Mouse (Mus musculus) lung, postnatal 0 days (tissue): ENCODE measurements at regions not wholly inside any gene's neighbourhood (a gene's known extent, or its start where the extent isn't known, plus 50 kb on each side); places are given as distances from the start of the nearest gene placed in this dataset.

ENCODE experiments used
- ATAC-seq: fragments of 200-750 bp; cut with Nextera tagmentation; 2 replicates; pipeline ENCODE4 v1.8.0; 2017; ENCODE audit warnings: moderate library complexity
- DNase-seq: peaks from one replicate; pipeline ENCODE4 v3.0.0-alpha.2; 2016; ENCODE audit warnings: low spot score
- H3K27ac ChIP-seq: fragments of 300-500 bp; sonication (generic); 2 replicates; pipeline ENCODE4 v1.5.1; 2014; ENCODE audit warnings: antibody characterized with exemption, mild to moderate bottlenecking, low read length, mixed read lengths
- H3K27me3 ChIP-seq: fragments of 300-500 bp; sonication (generic); replicated peaks from 2 replicates; pipeline ENCODE4 v1.6.1; 2014; ENCODE audit warnings: low read length, mixed read lengths; ENCODE audit not compliant: insufficient read depth
- H3K36me3 ChIP-seq: fragments of 300-500 bp; sonication (generic); 2 replicates; pipeline ENCODE4 v1.6.1; 2014; ENCODE audit warnings: low read length, mixed read lengths; ENCODE audit not compliant: insufficient read depth
- H3K4me1 ChIP-seq: fragments of 300-500 bp; sonication (generic); 2 replicates; pipeline ENCODE4 v1.6.1; 2014; ENCODE audit warnings: antibody characterized with exemption, low read depth, low read length, mixed read lengths; ENCODE audit not compliant: insufficient read depth
- H3K4me2 ChIP-seq: fragments of 300-500 bp; sonication (generic); replicated peaks from 2 replicates; pipeline ENCODE4 v1.6.1; 2014; ENCODE audit warnings: low read depth, mild to moderate bottlenecking, low read length, moderate library complexity, mixed read lengths
- H3K4me3 ChIP-seq: fragments of 300-500 bp; sonication (generic); 2 replicates; pipeline ENCODE4 v1.5.1; 2014; ENCODE audit warnings: low read depth, low read length
- H3K9ac ChIP-seq: fragments of 300-500 bp; sonication (generic); replicated peaks from 2 replicates; pipeline ENCODE4 v1.6.1; 2014; ENCODE audit warnings: low read depth, mild to moderate bottlenecking
- H3K9me3 ChIP-seq: fragments of 300-500 bp; sonication (generic); 2 replicates; pipeline ENCODE4 v1.6.1; 2016; ENCODE audit warnings: low read length, mixed read lengths
- CTCF ChIP-seq: IDR thresholded peaks from 2 replicates; pipeline ENCODE4 v1.5.1; 2016; ENCODE audit warnings: antibody characterized with exemption, mild to moderate bottlenecking
- EP300 ChIP-seq: IDR thresholded peaks from 2 replicates; pipeline ENCODE4 v1.6.1; 2016; ENCODE audit warnings: antibody characterized with exemption, mild to moderate bottlenecking, control low read depth
- WGBS: fragments of 180-500 bp; shearing (Covaris S2); extraction: QIAGEN DNeasy Blood & Tissue Kit; methylation state at CpG from one replicate; pipeline ENCODE4 v1.1.7; 2014; 5-methylcytosine and 5-hydroxymethylcytosine counted together

DNA sequence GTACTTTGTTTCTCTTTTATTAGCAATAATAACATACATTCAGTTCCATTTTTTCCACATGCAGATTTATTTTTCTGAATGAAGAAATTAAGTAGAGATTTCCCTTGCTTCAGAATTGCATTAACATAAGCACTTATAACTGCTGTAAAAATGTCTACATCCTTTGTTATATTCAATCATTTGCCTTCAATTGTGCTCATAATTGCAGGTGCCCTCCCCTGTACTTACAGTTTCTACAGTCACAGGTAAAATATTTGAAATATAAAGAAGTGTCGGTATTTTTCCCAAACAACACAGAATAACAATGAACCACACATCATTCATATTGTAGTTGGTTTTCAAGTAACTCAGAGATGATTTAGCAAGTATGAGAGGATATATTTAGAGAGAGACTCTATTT is 568.8 kb downstream of the Ptprc start:
- H3K4me2 ChIP-seq, result no peak overlapping the region
- DNase-seq, result no peak
- no peaks in the 10 kb centered on the region for H3K4me1 ChIP-seq
- H3K36me3 ChIP-seq, result no peaks in the 10 kb centered on the region
- H3K9ac ChIP-seq, result no peak overlapping the region
- no peaks in the 10 kb centered on the region for H3K27me3 ChIP-seq
- H3K27ac ChIP-seq, result no peak overlapping the region
- H3K9me3 ChIP-seq, result no peaks in the 10 kb centered on the region
- TF ChIP-seq CTCF (no peak), EP300 (no peak)
- H3K4me3 ChIP-seq, result no peak overlapping the region
- WGBS, result 81% methylated on average over 1 of the region's 1 CpGs
- ATAC-seq, result no peak

DNA sequence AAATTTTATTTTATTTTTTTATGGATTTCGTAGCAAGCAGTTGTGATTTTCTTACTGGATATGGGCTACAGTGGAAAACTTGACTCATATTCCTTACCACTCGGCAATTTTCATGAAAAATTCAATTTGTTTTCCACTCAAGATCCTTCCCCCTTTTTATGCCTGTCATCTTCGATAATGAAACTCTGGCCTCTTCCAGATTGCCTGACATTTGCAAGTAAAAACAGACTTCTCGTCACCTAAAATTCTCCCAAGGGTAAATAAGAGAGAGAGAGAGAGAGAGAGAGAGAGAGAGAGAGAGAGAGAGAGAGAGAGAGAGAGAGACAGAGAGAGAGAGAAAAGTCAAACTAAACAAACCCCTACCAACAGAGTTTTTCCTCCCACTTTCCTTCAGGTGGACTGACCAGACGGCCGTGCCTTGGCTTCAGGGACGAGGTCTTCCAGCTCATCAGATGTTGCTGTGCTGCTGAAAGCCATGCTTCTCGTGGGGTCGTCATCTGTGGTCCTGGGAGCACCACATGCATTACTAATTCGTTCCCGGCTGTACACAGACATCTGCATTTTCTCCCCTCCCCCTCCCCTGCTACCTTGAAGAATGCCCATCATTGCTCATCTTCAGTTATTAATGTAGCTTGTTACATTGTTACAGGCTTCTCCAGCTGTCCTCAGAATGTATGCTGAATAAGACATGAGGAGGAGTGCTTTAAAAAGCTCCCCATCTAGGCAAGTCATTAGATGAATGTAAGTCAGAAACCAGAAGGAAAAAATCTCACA is 569.4 kb downstream of the Ptprc start:
- no peak overlapping the region for H3K4me2 ChIP-seq
- no peak for TF ChIP-seq CTCF
- TF ChIP-seq EP300, result no peak
- ATAC-seq, result no peak
- H3K27ac ChIP-seq, result no peak overlapping the region
- no peaks in the 10 kb centered on the region for H3K36me3 ChIP-seq
- no peaks in the 10 kb centered on the region for H3K9me3 ChIP-seq
- WGBS, result 68% methylated on average over 11 of the region's 11 CpGs
- no peaks in the 10 kb centered on the region for H3K27me3 ChIP-seq
- DNase-seq, result no peak
- H3K9ac ChIP-seq, result no peak overlapping the region
- H3K4me1 ChIP-seq, result no peaks in the 10 kb centered on the region
- H3K4me3 ChIP-seq, result no peak overlapping the region

DNA sequence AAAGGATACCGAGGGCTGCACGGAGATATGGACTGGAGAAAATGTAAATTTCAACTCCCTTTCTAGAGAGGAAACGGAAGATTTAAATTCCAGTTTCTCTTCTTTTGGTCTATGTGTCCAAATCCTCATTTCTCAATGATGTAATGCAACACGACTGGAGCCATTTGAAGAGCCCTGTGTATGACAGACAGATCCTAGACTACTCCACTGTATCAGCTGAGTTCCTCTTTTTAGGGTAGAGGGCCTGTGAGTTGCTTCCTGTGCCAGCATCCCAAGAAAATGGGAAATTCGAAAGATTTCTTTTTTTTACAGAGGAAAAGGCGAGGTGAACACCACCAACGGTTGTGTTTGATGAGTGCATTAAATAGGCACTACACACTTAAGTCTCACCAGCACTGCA is 581.8 kb downstream of the Ptprc start:
- Histone ChIP-seq H3K36me3 (no peaks in the 10 kb centered on the region), H3K4me3 (no peak overlapping the region), H3K4me2 (no peak overlapping the region), H3K27me3 (no peaks in the 10 kb centered on the region), H3K4me1 (no peaks in the 10 kb centered on the region), H3K9me3 (no peaks in the 10 kb centered on the region), H3K27ac (no peak overlapping the region), H3K9ac (no peak overlapping the region)
- TF ChIP-seq EP300 (no peak), CTCF (no peak)
- DNase-seq, result no peak
- no peak for ATAC-seq
- WGBS, result 83% methylated on average over 7 of the region's 7 CpGs

DNA sequence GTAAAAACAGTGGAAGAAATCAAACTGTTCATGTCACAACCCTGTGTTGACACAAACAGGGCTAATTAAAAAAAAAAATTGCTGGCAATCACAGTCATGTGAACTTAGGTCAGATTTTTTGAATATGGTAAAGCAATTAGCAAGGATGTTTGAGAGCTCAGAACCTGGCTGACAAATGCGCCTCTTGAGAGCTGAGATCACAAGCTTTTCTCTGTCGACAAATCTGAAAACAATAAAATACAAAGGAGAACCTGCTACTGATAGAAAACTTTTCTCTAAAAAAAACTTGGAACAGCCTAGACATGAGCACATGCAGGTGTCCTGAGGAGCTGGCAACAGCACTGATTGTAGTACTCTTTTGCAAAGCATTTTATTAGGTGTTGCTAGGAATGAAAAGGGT is 583.6 kb downstream of the Ptprc start:
- TF ChIP-seq EP300, result no peak
- no peak for TF ChIP-seq CTCF
- no peak overlapping the region for H3K4me3 ChIP-seq
- no peak overlapping the region for H3K4me2 ChIP-seq
- no peaks in the 10 kb centered on the region for H3K27me3 ChIP-seq
- H3K9ac ChIP-seq, result no peak overlapping the region
- ATAC-seq (no peak), DNase-seq (no peak)
- 0 out of 2 replicates have a peak, but pooled peaks cover 3% of the 10 kb centered on the region for H3K4me1 ChIP-seq
- no peaks in the 10 kb centered on the region for H3K9me3 ChIP-seq
- H3K36me3 ChIP-seq, result no peaks in the 10 kb centered on the region
- WGBS, result 59% methylated on average over 2 of the region's 2 CpGs
- H3K27ac ChIP-seq, result no peak overlapping the region

DNA sequence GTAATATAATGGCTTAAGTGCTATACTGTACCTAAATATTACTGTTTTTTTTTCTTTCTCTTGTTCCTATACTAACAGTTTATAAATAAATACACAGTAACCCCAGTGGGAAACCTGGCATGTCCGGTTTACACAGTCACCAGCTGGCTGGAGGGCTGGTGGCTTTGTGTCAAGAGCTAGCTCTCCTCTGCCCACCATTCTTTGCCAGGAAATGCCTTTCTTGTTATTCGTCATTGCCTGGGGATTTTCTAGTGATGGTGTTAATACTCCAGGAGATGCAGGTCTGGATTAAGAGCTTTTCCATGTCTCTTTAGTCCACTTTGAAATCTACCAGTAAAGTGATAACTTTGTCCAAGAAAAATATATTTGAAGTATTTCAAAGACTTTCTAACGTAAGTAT is 584.2 kb downstream of the Ptprc start:
- DNase-seq (peak; percentile 22), ATAC-seq (0 out of 2 replicates have a peak, but pooled peaks have one; percentile 26)
- Histone ChIP-seq H3K9ac (no peak overlapping the region), H3K4me3 (no peak overlapping the region), H3K9me3 (no peaks in the 10 kb centered on the region), H3K27ac (no peak overlapping the region), H3K4me1 (0 out of 2 replicates have a peak, but pooled peaks cover 3% of the 10 kb centered on the region), H3K4me2 (no peak overlapping the region), H3K27me3 (no peaks in the 10 kb centered on the region), H3K36me3 (no peaks in the 10 kb centered on the region)
- TF ChIP-seq CTCF (no peak), EP300 (no peak)
- WGBS, result 29% methylated on average over 3 of the region's 3 CpGs

DNA sequence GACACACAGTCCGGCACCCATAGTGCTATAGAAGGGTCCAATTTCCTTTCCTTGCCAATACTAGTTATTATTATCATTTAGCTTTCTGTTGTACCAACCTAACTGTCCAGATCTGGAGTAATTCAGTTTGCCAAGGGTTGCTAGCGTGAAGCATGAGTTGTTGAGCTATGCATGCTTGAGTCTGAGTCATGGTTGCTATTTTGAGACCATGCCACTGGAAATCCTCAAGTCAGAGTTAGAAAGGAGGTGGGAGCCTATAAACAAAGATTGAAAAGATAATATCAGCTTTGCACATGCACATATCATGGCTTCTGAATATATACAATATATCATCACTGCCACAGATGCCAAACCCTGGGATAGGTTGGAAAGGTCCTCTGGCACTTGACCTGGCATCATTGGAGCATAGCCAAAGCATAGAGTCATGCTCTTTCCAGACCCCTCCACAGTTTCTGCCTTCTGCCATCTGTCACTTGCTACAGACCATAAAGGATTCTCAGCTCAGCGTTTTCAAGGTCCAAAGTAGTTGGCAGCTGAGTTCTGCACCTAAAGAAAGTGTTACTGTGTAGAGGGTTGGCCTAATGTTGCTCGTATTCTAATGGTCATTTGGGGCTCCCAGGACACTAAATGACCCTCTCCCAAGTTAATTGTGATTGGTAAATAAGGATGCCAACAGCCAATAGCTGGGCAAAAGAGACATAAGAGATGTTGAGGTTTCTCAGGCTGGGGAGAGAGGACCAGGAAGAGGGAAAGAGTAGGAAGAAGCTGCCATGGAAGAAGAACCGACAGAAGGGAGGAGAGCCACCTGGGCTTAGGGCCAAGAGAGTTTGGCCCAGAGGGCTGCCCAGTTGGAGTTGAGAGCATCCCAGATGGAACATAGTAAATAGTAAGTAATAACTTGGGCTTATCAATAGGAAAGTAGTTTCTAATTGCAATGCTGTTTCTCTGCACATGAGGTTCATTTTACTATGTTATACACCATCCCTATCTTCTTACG is 586.9 kb downstream of the Ptprc start:
- no peak overlapping the region for H3K9ac ChIP-seq
- no peak overlapping the region for H3K4me3 ChIP-seq
- H3K4me2 ChIP-seq, result no peak overlapping the region
- DNase-seq, result no peak
- WGBS, result 71% methylated on average over 6 of the region's 6 CpGs
- TF ChIP-seq CTCF, result no peak
- TF ChIP-seq EP300, result no peak
- no peaks in the 10 kb centered on the region for H3K9me3 ChIP-seq
- H3K36me3 ChIP-seq, result no peaks in the 10 kb centered on the region
- 0 out of 2 replicates have a peak, but pooled peaks have one; percentile 14 for ATAC-seq
- H3K27me3 ChIP-seq, result no peaks in the 10 kb centered on the region
- H3K27ac ChIP-seq, result no peak overlapping the region
- 0 out of 2 replicates have a peak, but pooled peaks cover 3% of the 10 kb centered on the region for H3K4me1 ChIP-seq
